Mouse (Mus musculus): Measurements from ENCODE around the gene Plod1. TPM values are rescaled to one million over a fixed set of nuclear protein-coding genes. Genes with fewer than 3 reads are reported as not detected.

The Plod1 gene
- polyA plus RNA-seq, 1 experiment from 2014 or later = 40.0 TPM

DNA sequence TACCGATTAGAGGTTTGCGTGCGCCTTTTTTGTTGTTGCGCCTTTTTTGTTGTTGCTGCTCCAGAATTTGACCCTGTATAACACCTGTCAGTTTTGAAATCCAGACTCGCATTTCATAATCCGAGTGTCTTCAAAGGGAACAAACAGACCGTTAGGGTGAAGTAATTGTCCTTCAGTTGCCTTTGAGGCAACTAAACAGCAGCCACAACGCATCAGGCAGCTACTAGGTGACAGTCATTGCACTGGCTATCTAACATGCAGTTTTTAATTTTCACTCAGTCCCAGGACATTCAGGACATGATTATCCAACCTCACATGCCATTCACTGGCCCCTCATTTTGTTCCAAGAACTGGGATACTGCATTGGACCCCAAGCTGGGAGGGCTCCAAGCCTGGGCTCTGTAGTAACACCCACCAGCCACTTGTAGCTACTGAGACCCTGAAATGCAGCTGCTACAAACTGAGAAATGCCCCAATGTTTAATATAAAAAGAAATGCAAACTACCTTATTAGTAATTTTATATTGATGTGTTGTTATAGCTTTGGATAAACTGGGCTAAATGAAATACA lies 31.4 kb downstream of the Plod1 start:
- peak; percentile 22; the same call in 1 of the 2 replicates for ATAC-seq (ENCODE audit: insufficient read depth)
- under 1% methylated on average over 8 of the region's 8 CpGs for WGBS

DNA sequence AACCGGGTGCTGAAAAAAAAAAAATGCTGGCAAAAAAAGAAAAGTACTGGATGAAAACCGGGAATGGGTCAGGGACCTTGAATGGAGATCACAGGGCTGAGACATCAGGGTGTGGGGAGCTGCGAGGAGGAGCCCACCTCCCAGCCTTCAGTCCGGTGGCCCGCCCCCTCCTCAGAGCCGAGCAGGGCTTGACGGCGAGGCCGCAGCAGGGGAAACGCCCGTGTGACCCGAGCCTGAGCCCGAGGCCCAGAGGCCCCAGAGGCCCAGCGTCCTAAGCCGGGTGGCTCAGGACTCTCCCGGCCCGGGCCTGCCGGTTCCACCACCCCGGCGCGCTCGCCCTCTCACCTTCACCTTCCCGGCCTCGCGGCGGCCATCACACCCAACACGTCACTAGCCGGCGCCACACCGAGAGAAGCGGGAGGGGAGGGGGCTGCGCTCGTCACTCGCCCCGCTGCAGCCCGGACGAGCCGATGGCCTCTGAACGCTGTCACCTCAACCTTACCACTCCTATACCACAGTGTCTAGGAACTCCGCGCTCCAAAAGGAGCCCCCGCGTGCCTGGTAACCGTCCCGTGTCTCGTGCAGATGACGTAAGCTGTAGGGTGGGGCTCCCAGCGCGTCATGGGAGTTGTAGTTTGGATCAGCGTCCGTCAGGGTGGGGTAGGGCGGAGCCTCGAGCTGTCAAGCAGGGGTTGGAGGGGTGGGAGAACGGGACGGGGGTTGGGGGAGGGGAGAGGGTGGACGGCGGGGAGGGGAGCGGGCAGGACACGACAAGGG lies 32.1 kb downstream of the Plod1 start, which contains the start of gene Mfn2:
Mfn2 (minus strand) TSS at position 392 of the 777 bp plus-strand sequence.
- WGBS = under 1% methylated on average over 59 of the region's 59 CpGs
- Histone ChIP-seq H3K4me1 (ENCODE audit: insufficient read depth) (peaks cover 6% of the 10 kb centered on the region; the same call in 1 of the 2 replicates), H3K27ac (ENCODE audit: low read depth) (peak within 1 kb of the TSS; percentile 32), H3K9ac (peak within 1 kb of the TSS; percentile 62), H3K36me3 (ENCODE audit: insufficient read depth) (peaks cover 19% of the 10 kb centered on the region), H3K9me3 (ENCODE audit: low read depth, low read length) (no peaks in the 10 kb centered on the region), H3K4me3 (ENCODE audit: low read depth, low read length) (peak within 1 kb of the TSS; percentile 89), H3K27me3 (ENCODE audit: insufficient read depth, low read length) (no peaks in the 10 kb centered on the region), H3K4me2 (peak within 1 kb of the TSS; percentile 80)
- TF ChIP-seq CTCF (IDR thresholded peaks at IDR 0.05; ENCODE audit: low read depth) = no peak
- ATAC-seq (ENCODE audit: insufficient read depth) = peak; percentile 94
- DNase-seq = peak; percentile 92

More for the DNA sequence above, 31.4 kb downstream of the Plod1 start:
- peaks cover 6% of the 10 kb centered on the region; the same call in 1 of the 2 replicates for H3K4me1 ChIP-seq (ENCODE audit: insufficient read depth)
- H3K27me3 ChIP-seq (ENCODE audit: insufficient read depth, low read length) = no peaks in the 10 kb centered on the region
- H3K36me3 ChIP-seq (ENCODE audit: insufficient read depth) = peaks cover 13% of the 10 kb centered on the region; the same call in 1 of the 2 replicates
- no peak for DNase-seq
- peak overlapping the region; percentile 89 for H3K4me3 ChIP-seq (ENCODE audit: low read depth, low read length)
- TF ChIP-seq CTCF (IDR thresholded peaks at IDR 0.05; ENCODE audit: low read depth) = no peak
- H3K4me2 ChIP-seq = peak overlapping the region; percentile 65
- peak overlapping the region; percentile 62 for H3K9ac ChIP-seq
- H3K27ac ChIP-seq (ENCODE audit: low read depth) = no peak overlapping the region
- H3K9me3 ChIP-seq (ENCODE audit: low read depth, low read length) = no peaks in the 10 kb centered on the region

DNA sequence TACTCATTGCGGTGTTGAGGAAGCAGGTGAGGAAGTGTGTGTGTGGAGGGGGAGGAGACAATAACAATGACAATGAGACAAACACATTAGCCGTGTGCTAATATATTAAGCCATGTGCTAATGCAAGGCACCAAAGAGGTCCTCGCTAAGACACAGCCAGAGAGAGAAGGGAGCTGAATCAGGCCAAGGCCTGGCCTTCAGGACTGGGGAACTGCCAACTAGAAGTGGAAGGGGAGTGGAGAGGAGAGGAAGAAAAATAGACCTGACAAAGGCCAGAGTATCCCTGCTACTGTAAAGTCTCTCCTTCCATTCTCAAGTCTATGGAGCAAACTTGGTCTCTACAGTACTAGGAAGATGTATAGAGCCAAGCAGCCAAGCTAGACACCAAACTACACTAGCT lies 33.0 kb downstream of the Plod1 start:
- H3K36me3 ChIP-seq (ENCODE audit: insufficient read depth) = peaks cover 26% of the 10 kb centered on the region
- DNase-seq (no peak), ATAC-seq (ENCODE audit: insufficient read depth) (no peak)
- no peak overlapping the region for H3K27ac ChIP-seq (ENCODE audit: low read depth)
- H3K4me3 ChIP-seq (ENCODE audit: low read depth, low read length) = peak overlapping the region; percentile 89
- peaks cover 6% of the 10 kb centered on the region; the same call in 1 of the 2 replicates for H3K4me1 ChIP-seq (ENCODE audit: insufficient read depth)
- H3K4me2 ChIP-seq = peak overlapping the region; percentile 80
- H3K9me3 ChIP-seq (ENCODE audit: low read depth, low read length) = no peaks in the 10 kb centered on the region
- no peak for TF ChIP-seq CTCF (IDR thresholded peaks at IDR 0.05; ENCODE audit: low read depth)
- no peaks in the 10 kb centered on the region for H3K27me3 ChIP-seq (ENCODE audit: insufficient read depth, low read length)
- peak overlapping the region; percentile 62 for H3K9ac ChIP-seq
- 68% methylated on average over 3 of the region's 3 CpGs for WGBS

DNA sequence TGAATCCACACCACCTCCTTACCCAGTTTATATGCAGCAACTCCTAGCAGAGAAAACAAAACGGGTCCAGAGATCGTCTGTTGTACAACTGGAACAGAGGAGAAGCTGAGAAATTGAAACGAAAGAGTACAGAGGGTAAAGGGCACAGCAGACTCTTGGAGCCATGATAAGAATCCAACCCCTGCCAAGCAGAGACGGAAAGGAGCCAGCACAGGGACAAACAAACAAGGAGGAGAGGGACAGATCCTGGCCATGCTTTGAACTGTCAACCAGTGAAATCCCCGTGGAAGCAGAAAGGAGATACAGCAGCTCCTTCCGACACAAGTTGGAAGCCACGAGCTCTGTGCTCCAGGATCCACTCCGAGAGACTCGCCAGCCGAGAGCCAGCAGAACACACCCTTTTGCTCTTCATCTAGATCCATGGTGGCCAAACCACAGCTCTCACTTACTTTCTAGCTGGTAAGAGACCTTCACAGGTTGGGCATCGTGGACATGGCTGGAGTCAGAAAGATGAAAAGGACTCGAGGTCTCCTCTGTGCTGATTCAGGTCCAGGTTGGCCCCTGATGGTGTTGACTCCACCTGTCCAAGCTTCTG lies 33.6 kb downstream of the Plod1 start:
- H3K4me3 ChIP-seq (ENCODE audit: low read depth, low read length) = no peak overlapping the region
- H3K36me3 ChIP-seq (ENCODE audit: insufficient read depth) = peaks cover 32% of the 10 kb centered on the region
- no peak overlapping the region for H3K9ac ChIP-seq
- DNase-seq = no peak
- H3K9me3 ChIP-seq (ENCODE audit: low read depth, low read length) = no peaks in the 10 kb centered on the region
- no peak overlapping the region for H3K27ac ChIP-seq (ENCODE audit: low read depth)
- H3K27me3 ChIP-seq (ENCODE audit: insufficient read depth, low read length) = no peaks in the 10 kb centered on the region
- no peak overlapping the region for H3K4me2 ChIP-seq
- WGBS = 86% methylated on average over 12 of the region's 12 CpGs
- TF ChIP-seq CTCF (IDR thresholded peaks at IDR 0.05; ENCODE audit: low read depth) = no peak
- ATAC-seq (ENCODE audit: insufficient read depth) = no peak
- H3K4me1 ChIP-seq (ENCODE audit: insufficient read depth) = peaks cover 6% of the 10 kb centered on the region; the same call in 1 of the 2 replicates

DNA sequence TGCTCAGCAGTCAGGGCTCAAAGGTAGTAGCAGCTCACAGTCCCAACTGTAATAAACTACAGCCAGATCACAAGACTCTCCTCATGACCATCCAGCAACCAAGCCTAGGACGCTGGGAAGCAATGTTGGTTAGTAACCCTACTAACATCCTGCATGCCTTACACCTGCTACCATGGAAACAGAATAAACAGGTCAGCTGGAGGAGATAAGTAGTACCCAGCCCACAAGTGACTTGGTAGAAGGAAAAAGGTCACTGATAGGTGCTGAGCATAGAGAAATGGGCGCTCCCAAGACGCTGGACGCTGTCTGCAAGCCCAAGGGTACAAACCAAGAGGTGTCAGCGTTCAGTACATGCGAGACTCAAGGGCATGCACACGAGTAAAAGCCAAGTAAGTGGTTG lies 36.1 kb downstream of the Plod1 start:
- Histone ChIP-seq H3K36me3 (ENCODE audit: insufficient read depth) (peaks cover 58% of the 10 kb centered on the region), H3K4me3 (ENCODE audit: low read depth, low read length) (no peak overlapping the region), H3K4me2 (no peak overlapping the region), H3K27me3 (ENCODE audit: insufficient read depth, low read length) (no peaks in the 10 kb centered on the region), H3K4me1 (ENCODE audit: insufficient read depth) (peaks cover 6% of the 10 kb centered on the region; the same call in 1 of the 2 replicates), H3K9me3 (ENCODE audit: low read depth, low read length) (no peaks in the 10 kb centered on the region), H3K27ac (ENCODE audit: low read depth) (no peak overlapping the region), H3K9ac (no peak overlapping the region)
- DNase-seq (no peak), ATAC-seq (ENCODE audit: insufficient read depth) (no peak)
- 81% methylated on average over 7 of the region's 7 CpGs for WGBS
- TF ChIP-seq CTCF (IDR thresholded peaks at IDR 0.05; ENCODE audit: low read depth) = no peak

DNA sequence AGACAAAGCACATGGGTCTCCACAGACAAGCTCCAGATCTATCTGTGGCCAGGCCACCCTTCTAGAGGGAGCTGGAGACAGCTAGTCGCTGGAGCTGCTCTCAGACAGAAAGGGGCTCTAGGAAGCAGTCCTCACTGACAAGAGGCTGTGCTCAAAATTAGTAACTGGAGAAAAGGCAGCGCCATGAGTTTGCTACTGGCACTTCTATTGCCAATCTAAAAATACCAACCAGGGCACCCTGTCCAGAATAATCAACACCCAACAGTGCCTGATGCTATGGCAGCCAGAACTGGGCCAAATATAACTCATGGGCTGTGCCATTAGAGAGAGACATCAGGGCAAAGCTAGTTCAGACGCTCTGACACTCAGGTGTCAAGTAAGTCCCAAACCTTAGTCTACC lies 39.2 kb downstream of the Plod1 start:
- Histone ChIP-seq H3K4me3 (ENCODE audit: low read depth, low read length) (no peak overlapping the region), H3K4me2 (no peak overlapping the region), H3K27ac (ENCODE audit: low read depth) (no peak overlapping the region), H3K9ac (no peak overlapping the region), H3K36me3 (ENCODE audit: insufficient read depth) (peaks cover 76% of the 10 kb centered on the region), H3K27me3 (ENCODE audit: insufficient read depth, low read length) (no peaks in the 10 kb centered on the region), H3K4me1 (ENCODE audit: insufficient read depth) (no peaks in the 10 kb centered on the region), H3K9me3 (ENCODE audit: low read depth, low read length) (no peaks in the 10 kb centered on the region)
- TF ChIP-seq CTCF (IDR thresholded peaks at IDR 0.05; ENCODE audit: low read depth) = no peak
- 83% methylated on average over 3 of the region's 3 CpGs for WGBS
- no peak for DNase-seq
- no peak for ATAC-seq (ENCODE audit: insufficient read depth)

DNA sequence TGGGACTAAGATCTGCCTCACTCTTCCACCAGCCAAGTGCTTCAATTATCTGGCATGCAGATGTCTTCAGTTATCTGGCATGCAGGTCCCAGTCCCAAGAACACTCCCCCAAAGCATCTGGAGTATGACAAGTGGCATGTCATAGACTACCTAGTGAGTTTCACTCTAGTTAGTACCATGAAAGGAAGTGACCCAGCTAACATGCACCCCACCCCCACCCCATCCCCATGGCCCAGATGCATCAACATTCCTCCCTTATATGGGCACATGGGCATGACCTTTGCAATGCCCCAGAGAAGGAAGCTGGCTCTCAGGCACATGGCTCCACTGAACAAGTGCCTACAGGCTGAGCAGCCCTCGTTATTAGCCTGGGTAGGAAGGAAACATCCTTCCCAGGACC lies 40.2 kb downstream of the Plod1 start:
- H3K4me1 ChIP-seq (ENCODE audit: insufficient read depth) = no peaks in the 10 kb centered on the region
- 69% methylated on average over 1 of the region's 1 CpGs for WGBS
- no peak overlapping the region for H3K9ac ChIP-seq
- H3K36me3 ChIP-seq (ENCODE audit: insufficient read depth) = peaks cover 80% of the 10 kb centered on the region
- H3K27ac ChIP-seq (ENCODE audit: low read depth) = no peak overlapping the region
- ATAC-seq (ENCODE audit: insufficient read depth) = no peak
- DNase-seq = no peak
- no peak overlapping the region for H3K4me3 ChIP-seq (ENCODE audit: low read depth, low read length)
- H3K4me2 ChIP-seq = no peak overlapping the region
- no peak for TF ChIP-seq CTCF (IDR thresholded peaks at IDR 0.05; ENCODE audit: low read depth)
- H3K27me3 ChIP-seq (ENCODE audit: insufficient read depth, low read length) = no peaks in the 10 kb centered on the region
- no peaks in the 10 kb centered on the region for H3K9me3 ChIP-seq (ENCODE audit: low read depth, low read length)

Data from lung, embryonic 14.5 days (tissue).